33 mouse cellular contexts compared by ENCODE assay signal in the genomic region with DNA sequence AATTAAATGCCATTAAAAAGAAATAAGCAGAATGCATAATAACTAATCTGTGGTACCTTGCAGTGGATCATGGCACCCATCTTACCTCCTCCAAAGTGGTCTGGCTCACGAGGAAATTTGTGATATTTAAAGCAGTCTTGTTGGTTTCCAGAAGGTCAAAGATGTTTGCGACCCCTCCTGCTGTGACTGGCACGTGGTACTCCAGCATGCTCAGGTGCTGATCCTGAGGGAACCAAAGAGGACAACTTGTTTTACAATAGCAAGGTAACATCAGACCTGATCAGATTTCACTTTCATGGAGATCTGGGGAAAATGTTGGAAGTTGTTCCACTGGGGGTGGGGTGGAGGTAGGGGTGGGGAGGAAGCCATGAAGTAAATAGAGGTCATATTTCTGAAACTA.
"Had no signal": no experiment of that assay in that cellular context is flagged by ENCODE, and none has a peak within 500 bp of the region (broad histone marks: within the 10 kb centered on the region; RNA-seq: fewer than 3 reads in every experiment).

No protein-coding gene starts in this region.

- H3K27ac ChIP-seq: heart, embryonic 13.5 days; heart, embryonic 15.5 days; hindbrain, embryonic 10.5 days; hindbrain, embryonic 12.5 days; hindbrain, embryonic 14.5 days; hindbrain, embryonic 15.5 days; hindbrain, postnatal 0 days; intestine, embryonic 15.5 days; kidney, embryonic 15.5 days; kidney, postnatal 0 days; layer of hippocampus, adult 2 months; left cerebral cortex, adult 2 months had no signal

- H3K27me3 ChIP-seq: heart, embryonic 12.5 days; heart, embryonic 13.5 days; heart, embryonic 15.5 days; hindbrain, embryonic 12.5 days; hindbrain, embryonic 15.5 days; intestine, embryonic 15.5 days; kidney, embryonic 15.5 days had no signal

- H3K36me3 ChIP-seq: heart, embryonic 12.5 days; heart, embryonic 13.5 days; heart, embryonic 15.5 days; hindbrain, embryonic 10.5 days; hindbrain, embryonic 12.5 days; hindbrain, embryonic 15.5 days; intestine, embryonic 15.5 days; kidney, embryonic 15.5 days had no signal

- H3K9me3 ChIP-seq: heart, embryonic 12.5 days; heart, embryonic 13.5 days; heart, embryonic 15.5 days; hindbrain, embryonic 10.5 days; hindbrain, embryonic 12.5 days; hindbrain, embryonic 15.5 days; intestine, embryonic 15.5 days; kidney, embryonic 15.5 days had no signal

- H3K4me1 ChIP-seq: heart, embryonic 12.5 days; heart, embryonic 15.5 days; hindbrain, embryonic 10.5 days; hindbrain, embryonic 12.5 days; hindbrain, embryonic 15.5 days; intestine, embryonic 15.5 days; kidney, embryonic 15.5 days had no signal

- H3K4me2 ChIP-seq: heart, embryonic 11.5 days; heart, embryonic 12.5 days; heart, embryonic 13.5 days; heart, embryonic 15.5 days; hindbrain, embryonic 12.5 days; hindbrain, embryonic 14.5 days; hindbrain, embryonic 15.5 days; intestine, embryonic 15.5 days; kidney, embryonic 15.5 days had no signal

- H3K4me3 ChIP-seq: heart, embryonic 12.5 days; heart, embryonic 13.5 days; heart, embryonic 15.5 days; hindbrain, embryonic 10.5 days; hindbrain, embryonic 12.5 days; hindbrain, embryonic 15.5 days; intestine, embryonic 15.5 days; kidney, embryonic 15.5 days; layer of hippocampus, adult 2 months; left cerebral cortex, adult 2 months had no signal

- ATAC-seq: hindbrain, embryonic 16.5 days; hindbrain, postnatal 0 days; inflammation-experienced regulatory T-cells, adult 6 months; intestine, embryonic 15.5 days; intestine, postnatal 0 days had no signal

- H3K9ac ChIP-seq: heart, embryonic 12.5 days; heart, embryonic 13.5 days; heart, embryonic 15.5 days; hindbrain, embryonic 12.5 days; hindbrain, embryonic 14.5 days; hindbrain, embryonic 15.5 days; intestine, embryonic 15.5 days; kidney, embryonic 15.5 days had no signal

- DNase-seq: heart, postnatal 10 days; heart, postnatal 14 days; heart, postnatal 36 days; heart, postnatal 4 days; kidney, adult 11 months; kidney, adult 18-20 months; kidney, adult 2 months; kidney, adult 8-10 months; kidney, adult 9 months; kidney, postnatal 10 days; kidney, postnatal 14 days; kidney, postnatal 25 days; kidney, postnatal 36 days; kidney, postnatal 4 days; layer of hippocampus, adult 9-11 months; layer of hippocampus, postnatal 36 days had no signal
